Mouse (Mus musculus) embryonic facial prominence, embryonic 12.5 days (tissue): ENCODE results near the gene Ccdc85b. TPM values are rescaled to one million over a fixed set of nuclear protein-coding genes. Genes with fewer than 3 reads are reported as not detected.
"Not testable (repeated sequence)": the region's sequence is repeated elsewhere in the genome, so short reads cannot be mapped to it uniquely, and the experiment has no call there.

Source experiments
- ATAC-seq: fragments of 200-750 bp; cut with Nextera tagmentation; 2 replicates; pipeline ENCODE4 v1.8.0; 2017; ENCODE audit not compliant: insufficient number of reproducible peaks, insufficient read depth, low FRiP score, low TSS enrichment
- H3K27ac ChIP-seq: fragments of 300-500 bp; sonication (generic); 2 replicates; pipeline ENCODE4 v1.5.1; 2016; ENCODE audit warnings: mild to moderate bottlenecking
- H3K27me3 ChIP-seq: fragments of 300-500 bp; sonication (generic); 2 replicates; pipeline ENCODE4 v1.6.1; 2016; ENCODE audit warnings: mild to moderate bottlenecking, moderate library complexity
- H3K36me3 ChIP-seq: fragments of 300-500 bp; sonication (generic); 2 replicates; pipeline ENCODE4 v1.6.1; 2016; ENCODE audit warnings: mild to moderate bottlenecking
- H3K4me1 ChIP-seq: fragments of 300-500 bp; sonication (generic); 2 replicates; pipeline ENCODE4 v1.6.1; 2016
- H3K4me2 ChIP-seq: fragments of 300-500 bp; sonication (generic); replicated peaks from 2 replicates; pipeline ENCODE4 v1.6.1; 2016; ENCODE audit warnings: mild to moderate bottlenecking, moderate library complexity
- H3K4me3 ChIP-seq: fragments of 300-500 bp; sonication (generic); 2 replicates; pipeline ENCODE4 v1.5.1; 2016; ENCODE audit warnings: mild to moderate bottlenecking
- H3K9ac ChIP-seq: fragments of 300-500 bp; sonication (generic); 2 replicates; pipeline ENCODE4 v1.6.1; 2016; ENCODE audit warnings: mild to moderate bottlenecking, moderate library complexity
- H3K9me3 ChIP-seq: fragments of 300-500 bp; sonication (generic); 2 replicates; pipeline ENCODE4 v1.6.1; 2016; ENCODE audit warnings: mild to moderate bottlenecking, moderate library complexity
- WGBS: fragments of 180-500 bp; shearing (Covaris S2); methylation state at CpG from one replicate; pipeline ENCODE4 v1.1.7; 2016; 5-methylcytosine and 5-hydroxymethylcytosine counted together
- polyA plus RNA-seq: library from polyadenylated mRNA; unstranded; fragments of >200 nt; fragmentation: Nextera tagmentation; extraction: Ambion mirVana; gene quantifications from 2 replicates; pipeline ENCODE4 v1.2.1, GENCODE M21; 2016

Ccdc85b gene
- polyA plus RNA-seq, 1 experiment from 2014 or later, result 11.0 TPM

DNA sequence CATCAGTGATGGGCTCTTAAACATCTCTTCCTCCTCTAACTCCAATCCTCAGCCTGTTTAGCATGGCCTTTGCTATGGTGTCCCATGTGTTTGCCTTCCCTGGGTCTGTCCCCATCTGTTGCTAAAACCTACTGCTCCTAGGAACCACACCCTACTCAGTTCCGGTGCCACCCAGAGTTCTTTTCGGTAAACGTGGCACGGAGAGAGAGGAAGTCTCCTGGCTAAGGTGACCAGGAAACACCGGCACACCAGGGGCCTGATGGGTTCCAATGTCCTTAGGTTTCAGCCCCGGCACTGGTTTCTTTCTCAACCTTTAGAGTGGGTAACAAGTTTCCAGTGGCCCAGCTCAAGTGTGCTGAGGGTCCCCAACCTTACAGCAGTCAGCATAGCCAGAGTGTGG, 37.1 kb downstream of the Ccdc85b start:
- 93% methylated on average over 6 of the region's 6 CpGs for WGBS
- no peak for ATAC-seq
- Histone ChIP-seq H3K4me1 (peaks cover 13% of the 10 kb centered on the region), H3K27me3 (no peaks in the 10 kb centered on the region), H3K27ac (no peak overlapping the region), H3K4me2 (no peak overlapping the region), H3K4me3 (no peak overlapping the region), H3K9me3 (no peaks in the 10 kb centered on the region), H3K36me3 (peaks cover 42% of the 10 kb centered on the region), H3K9ac (no peak overlapping the region)

DNA sequence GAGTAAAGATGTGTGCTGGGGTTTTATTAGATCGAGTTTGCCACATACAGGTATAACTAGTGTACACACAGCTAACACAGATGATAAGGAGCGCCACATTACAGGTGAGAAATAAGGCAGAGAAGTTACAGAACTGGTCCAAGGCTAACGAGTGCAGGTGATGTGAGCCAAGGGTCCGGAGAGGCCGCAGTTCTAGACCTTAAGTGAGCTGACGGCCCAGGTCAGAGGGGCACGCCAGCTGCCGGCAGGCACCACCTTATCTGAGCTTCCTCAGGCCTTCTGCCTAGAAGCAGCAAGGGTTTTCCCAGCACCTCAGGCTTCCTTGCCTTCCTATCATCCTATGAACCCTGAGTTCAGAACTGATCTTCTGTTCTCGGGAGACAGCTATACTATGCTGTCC, 38.1 kb downstream of the Ccdc85b start:
- Histone ChIP-seq H3K4me2 (no peak overlapping the region), H3K4me1 (peaks cover 13% of the 10 kb centered on the region), H3K9ac (no peak overlapping the region), H3K36me3 (peaks cover 42% of the 10 kb centered on the region), H3K27ac (no peak overlapping the region), H3K9me3 (no peaks in the 10 kb centered on the region), H3K27me3 (no peaks in the 10 kb centered on the region), H3K4me3 (no peak overlapping the region)
- no peak for ATAC-seq
- 90% methylated on average over 9 of the region's 9 CpGs for WGBS

DNA sequence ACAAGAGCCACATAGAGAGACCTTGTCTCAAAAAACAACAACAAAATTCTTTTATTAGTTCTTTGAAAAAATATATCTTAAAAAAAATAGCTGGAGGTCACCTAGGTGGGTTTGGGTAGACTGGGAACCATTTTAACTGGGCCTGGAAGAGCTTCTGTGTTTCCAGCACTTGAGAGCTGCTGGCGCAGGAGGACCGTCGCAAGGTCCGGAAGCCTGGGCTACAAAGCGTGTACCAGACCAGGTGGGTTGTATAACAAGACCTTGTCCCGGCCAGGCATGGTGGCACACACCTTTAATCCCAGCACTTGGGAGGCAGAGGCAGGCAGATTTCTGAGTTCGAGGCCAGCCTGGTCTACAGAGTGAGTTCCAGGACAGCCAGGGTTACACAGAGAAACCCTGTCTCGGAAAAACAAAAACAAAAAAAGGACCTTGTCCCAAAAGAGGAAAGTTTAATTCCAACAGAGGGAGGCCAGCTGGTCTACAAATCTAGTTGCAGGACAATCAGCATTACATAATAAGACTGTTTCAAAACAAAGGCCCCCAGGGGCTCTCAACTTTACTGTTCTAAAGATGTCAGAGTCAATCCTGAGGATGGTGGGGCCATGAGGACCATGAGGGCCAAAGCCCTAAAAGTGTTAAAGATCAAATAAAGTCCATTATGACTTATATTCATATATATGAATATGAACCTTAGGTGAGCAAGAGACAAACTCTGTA, 38.8 kb downstream of the Ccdc85b start:
- 92% methylated on average over 8 of the region's 8 CpGs for WGBS
- no peak for ATAC-seq
- Histone ChIP-seq H3K9ac (no peak overlapping the region), H3K9me3 (no peaks in the 10 kb centered on the region), H3K27ac (no peak overlapping the region), H3K4me1 (peaks cover 12% of the 10 kb centered on the region), H3K36me3 (peaks cover 42% of the 10 kb centered on the region), H3K4me3 (no peak overlapping the region), H3K4me2 (no peak overlapping the region), H3K27me3 (no peaks in the 10 kb centered on the region)

DNA sequence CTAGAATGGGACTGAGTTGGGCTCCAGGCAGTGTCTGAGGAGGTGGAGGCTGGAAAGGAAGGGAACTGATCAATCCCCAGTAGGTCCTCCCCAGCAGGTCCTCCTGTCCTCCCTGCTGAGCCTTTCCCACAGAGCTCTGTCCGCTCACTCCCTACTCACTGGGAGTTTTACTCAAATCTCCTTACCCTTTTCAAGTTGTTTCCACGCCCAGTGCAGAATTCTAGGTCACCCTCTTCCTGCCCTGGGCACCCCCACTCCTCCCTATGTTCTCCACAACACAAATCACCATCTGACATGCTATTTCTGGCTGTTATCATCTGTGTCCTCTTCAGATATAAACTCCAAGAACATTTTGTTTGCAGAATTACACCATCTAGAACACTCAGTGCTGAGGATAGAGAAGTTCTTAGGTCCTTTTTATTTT, 43.1 kb downstream of the Ccdc85b start:
- no peak overlapping the region for H3K27ac ChIP-seq
- no peak overlapping the region for H3K4me3 ChIP-seq
- H3K36me3 ChIP-seq, result 0 out of 2 replicates have a peak, but pooled peaks cover 6% of the 10 kb centered on the region
- no peak overlapping the region for H3K4me2 ChIP-seq
- no peak for ATAC-seq
- 0 out of 2 replicates have a peak, but pooled peaks cover 4% of the 10 kb centered on the region for H3K4me1 ChIP-seq
- H3K27me3 ChIP-seq, result no peaks in the 10 kb centered on the region
- WGBS, result 50% methylated on average over 2 of the region's 2 CpGs
- H3K9me3 ChIP-seq, result no peaks in the 10 kb centered on the region
- H3K9ac ChIP-seq, result no peak overlapping the region

DNA sequence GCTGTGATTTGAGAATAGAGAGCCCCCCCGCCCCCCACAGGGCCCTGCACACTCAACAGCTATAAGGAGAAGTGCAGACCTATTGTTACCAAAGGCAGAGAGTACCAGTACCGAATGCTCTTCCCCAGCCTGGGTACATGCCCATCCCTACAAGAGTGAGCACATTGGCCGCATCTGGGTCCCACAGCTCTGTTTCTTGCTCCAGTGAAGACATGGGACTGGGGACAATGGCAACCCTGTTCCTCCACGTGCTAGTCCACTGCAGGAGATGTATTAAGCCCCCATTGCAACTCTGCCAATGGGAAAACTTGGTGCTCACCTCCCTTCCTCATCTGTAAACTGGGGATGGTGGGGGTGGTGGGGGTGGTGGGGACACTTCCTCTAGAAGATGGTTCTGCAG, 43.9 kb downstream of the Ccdc85b start:
- Histone ChIP-seq H3K9ac (no peak overlapping the region), H3K4me2 (no peak overlapping the region), H3K27ac (no peak overlapping the region), H3K4me1 (0 out of 2 replicates have a peak, but pooled peaks cover 4% of the 10 kb centered on the region), H3K27me3 (no peaks in the 10 kb centered on the region), H3K36me3 (0 out of 2 replicates have a peak, but pooled peaks cover 6% of the 10 kb centered on the region), H3K9me3 (no peaks in the 10 kb centered on the region), H3K4me3 (no peak overlapping the region)
- WGBS, result 63% methylated on average over 4 of the region's 4 CpGs
- ATAC-seq, result no peak

DNA sequence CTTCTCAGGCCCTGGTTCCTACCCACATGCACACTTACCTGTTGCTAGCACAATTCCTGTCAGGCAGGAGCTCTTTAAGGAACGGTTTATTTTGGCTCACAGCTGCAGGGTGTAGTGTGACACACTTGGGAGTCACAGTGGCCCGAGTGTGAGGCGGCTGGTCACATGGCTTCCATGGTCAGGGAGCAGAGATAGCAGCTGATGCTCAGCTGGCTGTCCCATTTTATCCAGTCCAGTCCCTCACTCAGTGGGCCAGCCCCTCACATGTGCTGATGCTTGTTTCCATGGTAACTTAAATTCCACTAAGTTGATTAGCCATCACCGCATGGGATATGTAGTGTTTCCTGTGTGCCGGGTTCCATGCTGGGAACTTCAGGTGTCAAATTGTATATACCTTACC, 45.7 kb downstream of the Ccdc85b start:
- H3K4me1 ChIP-seq, result peaks cover 4% of the 10 kb centered on the region; the same call in 1 of the 2 replicates
- no peaks in the 10 kb centered on the region for H3K9me3 ChIP-seq
- H3K4me3 ChIP-seq, result no peak overlapping the region
- ATAC-seq, result no peak
- H3K36me3 ChIP-seq, result no peaks in the 10 kb centered on the region
- no peak overlapping the region for H3K4me2 ChIP-seq
- H3K27ac ChIP-seq, result no peak overlapping the region
- WGBS, result 54% methylated on average over 5 of the region's 5 CpGs
- no peak overlapping the region for H3K9ac ChIP-seq
- H3K27me3 ChIP-seq, result no peaks in the 10 kb centered on the region

DNA sequence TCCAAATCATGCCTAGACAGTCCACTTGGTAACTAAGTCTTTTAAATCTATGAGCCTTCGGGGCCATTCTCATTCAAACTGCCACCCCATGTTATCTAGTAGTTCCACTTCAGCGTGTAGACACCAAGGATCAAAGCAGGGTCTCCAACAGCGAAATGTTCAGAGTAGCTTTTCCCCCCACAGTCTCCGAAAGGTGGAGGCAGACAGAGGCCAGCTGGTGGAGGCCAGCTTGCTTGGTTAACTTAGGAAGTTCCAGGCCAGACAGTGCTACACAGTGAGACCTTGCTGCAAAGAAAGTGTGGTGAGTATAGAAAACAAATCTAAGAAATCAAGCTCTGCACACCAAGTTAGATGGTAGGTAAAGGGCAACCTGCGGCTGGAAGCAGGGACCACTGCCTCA, 47.1 kb downstream of the Ccdc85b start:
- no peak overlapping the region for H3K9ac ChIP-seq
- no peak for ATAC-seq
- H3K4me2 ChIP-seq, result no peak overlapping the region
- H3K4me3 ChIP-seq, result no peak overlapping the region
- H3K4me1 ChIP-seq, result peaks cover 7% of the 10 kb centered on the region; the same call in 1 of the 2 replicates
- no peaks in the 10 kb centered on the region for H3K27me3 ChIP-seq
- H3K36me3 ChIP-seq, result no peaks in the 10 kb centered on the region
- H3K27ac ChIP-seq, result no peak overlapping the region
- no peaks in the 10 kb centered on the region for H3K9me3 ChIP-seq
- WGBS, result 87% methylated on average over 5 of the region's 5 CpGs

DNA sequence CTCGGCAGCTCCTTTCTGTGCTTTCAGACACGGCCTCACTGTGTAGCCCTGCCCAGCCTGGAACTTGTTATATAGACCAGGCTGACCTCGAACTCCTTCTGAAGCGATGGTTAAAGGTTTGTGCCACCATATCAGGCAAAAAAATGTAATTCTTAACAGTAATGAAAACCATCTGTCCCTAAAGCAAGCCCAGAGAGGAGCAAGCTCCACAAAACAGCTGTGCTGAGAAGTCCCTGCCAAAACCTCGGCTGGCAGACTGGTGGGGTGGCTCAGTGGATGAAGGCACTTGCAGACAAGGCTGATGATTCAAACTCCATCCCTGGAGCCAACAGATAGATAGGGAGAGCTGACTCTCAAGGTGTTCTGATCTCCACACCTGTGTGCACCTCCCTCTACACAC, 48.6 kb downstream of the Ccdc85b start:
- Histone ChIP-seq H3K36me3 (no peaks in the 10 kb centered on the region), H3K9ac (no peak overlapping the region), H3K4me1 (peaks cover 8% of the 10 kb centered on the region; the same call in 1 of the 2 replicates), H3K4me2 (no peak overlapping the region), H3K9me3 (no peaks in the 10 kb centered on the region), H3K27ac (no peak overlapping the region), H3K27me3 (no peaks in the 10 kb centered on the region), H3K4me3 (no peak overlapping the region)
- ATAC-seq, result no peak
- 43% methylated on average over 5 of the region's 5 CpGs for WGBS

DNA sequence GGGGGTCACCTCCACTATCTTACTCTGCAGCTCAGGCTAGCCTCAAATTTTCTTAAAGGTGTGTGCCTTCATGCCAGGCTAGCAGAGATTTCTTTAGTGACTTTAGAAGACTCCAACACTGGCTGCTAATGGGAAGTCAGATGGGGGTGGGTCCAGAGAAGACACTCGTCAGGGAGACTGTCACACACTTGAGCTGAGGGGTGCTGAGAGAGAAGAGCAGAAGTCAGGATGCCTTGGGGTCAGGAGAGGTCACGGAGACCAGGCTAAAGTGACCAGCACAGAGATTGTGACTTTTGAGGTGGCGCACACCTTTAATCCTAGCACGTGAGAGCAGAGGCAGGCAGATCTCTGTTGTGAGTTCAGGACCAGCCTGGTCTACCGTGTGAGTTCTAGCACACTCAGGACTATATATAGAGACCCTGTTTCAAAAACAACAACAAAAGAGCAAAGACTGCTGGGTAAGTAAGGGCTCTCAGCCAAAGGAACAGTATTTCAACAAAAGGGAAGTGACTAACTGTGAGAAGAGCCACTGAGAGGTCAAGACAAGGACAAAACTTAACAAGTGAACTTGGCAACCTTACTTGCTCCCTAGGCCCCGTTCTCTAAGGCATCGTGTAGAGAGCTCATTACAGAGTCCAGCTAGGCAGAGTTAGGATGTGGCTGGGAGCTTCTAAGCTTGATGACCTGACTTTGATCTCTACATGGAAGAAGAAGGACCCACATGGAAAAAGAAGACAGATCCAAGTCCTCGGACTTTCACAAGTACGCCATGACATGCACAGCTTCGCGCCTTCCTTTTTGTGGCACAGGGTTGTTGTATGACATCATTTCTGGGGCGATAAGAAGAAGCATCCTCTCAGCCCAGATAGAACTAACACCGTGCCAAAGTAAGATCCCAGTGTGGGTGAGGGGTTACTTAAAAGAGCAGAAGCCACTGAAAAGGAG, 49.4 kb downstream of the Ccdc85b start:
- Histone ChIP-seq H3K36me3 (no peaks in the 10 kb centered on the region), H3K27ac (no peak overlapping the region), H3K4me2 (peak overlapping the region; percentile 71; the same call in 1 of the 2 replicates), H3K27me3 (no peaks in the 10 kb centered on the region), H3K4me1 (peaks cover 8% of the 10 kb centered on the region; the same call in 1 of the 2 replicates), H3K9ac (no peak overlapping the region), H3K9me3 (no peaks in the 10 kb centered on the region), H3K4me3 (no peak overlapping the region)
- no peak for ATAC-seq
- 87% methylated on average over 13 of the region's 13 CpGs for whole genome bisulfite sequencing

DNA sequence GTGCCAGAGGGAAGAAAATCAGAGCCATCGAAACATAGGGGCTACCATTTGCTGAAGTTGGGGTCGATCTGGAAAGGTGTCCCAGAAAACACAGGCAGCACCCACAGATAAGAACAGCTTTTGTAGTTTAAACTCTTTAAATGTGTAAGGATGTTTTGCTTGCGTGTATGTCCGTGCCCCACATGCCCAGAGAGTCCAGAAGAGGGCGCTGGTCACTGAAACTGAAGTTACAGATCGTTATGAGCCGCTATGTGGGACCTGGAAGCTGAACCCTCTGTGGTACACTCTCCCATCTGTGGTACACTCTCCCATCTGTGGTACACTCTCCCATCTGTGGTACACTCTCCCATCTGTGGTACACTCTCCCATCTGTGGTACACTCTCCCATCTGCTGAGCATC, 50.6 kb downstream of the Ccdc85b start:
- peaks cover 8% of the 10 kb centered on the region; the same call in 1 of the 2 replicates for H3K4me1 ChIP-seq
- H3K27me3 ChIP-seq, result no peaks in the 10 kb centered on the region
- no peaks in the 10 kb centered on the region for H3K36me3 ChIP-seq
- H3K4me2 ChIP-seq, result peak overlapping the region; percentile 71
- no peak for ATAC-seq
- H3K9me3 ChIP-seq, result no peaks in the 10 kb centered on the region
- peak overlapping the region; percentile 48 for H3K4me3 ChIP-seq
- H3K9ac ChIP-seq, result peak overlapping the region; percentile 46
- WGBS, result 21% methylated on average over 7 of the region's 7 CpGs
- peak overlapping the region; percentile 85 for H3K27ac ChIP-seq

DNA sequence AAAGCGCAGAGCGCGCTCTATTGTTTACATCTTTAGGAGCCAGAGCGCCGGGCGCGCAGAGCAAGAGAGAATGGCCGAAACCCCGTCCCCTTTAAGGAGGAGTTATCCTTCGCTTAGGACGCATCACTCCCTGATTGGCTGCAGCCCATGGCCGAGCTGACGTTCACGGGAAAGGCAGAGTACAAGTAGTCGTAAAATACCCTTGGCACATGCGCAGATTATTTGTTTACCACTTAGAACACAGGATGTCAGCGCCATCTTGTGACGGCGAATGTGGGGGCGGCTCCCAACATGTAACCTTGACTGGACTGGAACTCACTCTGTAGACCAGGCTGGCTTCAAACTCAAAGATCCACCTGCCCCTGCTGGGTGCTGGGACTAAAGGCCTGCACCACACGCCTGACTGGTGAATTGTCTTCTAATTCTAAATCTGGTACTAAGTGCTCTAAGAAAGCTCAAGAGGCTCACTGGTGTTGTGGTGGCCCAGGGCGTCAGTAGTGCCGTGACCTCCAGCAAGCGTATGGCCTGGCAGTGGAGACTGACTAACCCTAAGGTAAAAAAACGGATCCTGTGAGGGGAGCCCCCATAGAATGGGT, 51.1 kb downstream of the Ccdc85b start:
- peak; percentile 72 for ATAC-seq
- H3K4me1 ChIP-seq, H3K9me3 ChIP-seq, H3K27me3 ChIP-seq, H3K36me3 ChIP-seq: not testable (repeated sequence)
- H3K27ac ChIP-seq, result peak overlapping the region; percentile 85
- H3K4me3 ChIP-seq, result peak overlapping the region; percentile 48
- WGBS, result 10% methylated on average over 25 of the region's 25 CpGs
- peak overlapping the region; percentile 47 for H3K9ac ChIP-seq
- H3K4me2 ChIP-seq, result peak overlapping the region; percentile 71
